Mouse (Mus musculus) bone marrow macrophage, adult 2 months (primary cell): ENCODE measurements around the gene Wdr12. TPM values are rescaled to one million over a fixed set of nuclear protein-coding genes. Genes with fewer than 3 reads are reported as not detected.
"Not testable (repeated sequence)": the region's sequence is repeated elsewhere in the genome, so short reads cannot be mapped to it uniquely, and the experiment has no call there.

Experiments
- H3K27ac ChIP-seq: 2 replicates; pipeline ENCODE4 v1.5.1; 2012; ENCODE audit warnings: low read depth, low read length; ENCODE audit not compliant: insufficient read depth
- H3K4me1 ChIP-seq: 2 replicates; pipeline ENCODE4 v1.6.1; 2012; ENCODE audit warnings: low read length; ENCODE audit not compliant: control insufficient read depth, insufficient read depth
- H3K4me3 ChIP-seq: 2 replicates; pipeline ENCODE4 v1.5.1; 2012; ENCODE audit warnings: mild to moderate bottlenecking, low read length, moderate library complexity; ENCODE audit not compliant: insufficient read depth
- CTCF ChIP-seq: IDR thresholded peaks from 2 replicates; pipeline ENCODE4 v1.5.1; 2012; ENCODE audit warnings: low read depth, mild to moderate bottlenecking, low read length, moderate library complexity
- POLR2A ChIP-seq: IDR thresholded peaks from 2 replicates; pipeline ENCODE4 v1.6.1; 2012; ENCODE audit warnings: mild to moderate bottlenecking, low read depth, low read length, borderline replicate concordance
- polyA plus RNA-seq: library from polyadenylated mRNA; stranded (reverse); fragments of >200 nt; gene quantifications from 2 replicates; pipeline ENCODE4 v1.2.4, GENCODE M21; 2012; ENCODE audit not compliant: missing spikeins, insufficient read depth, insufficient read length

Gene Wdr12
- polyA plus RNA-seq, 1 experiment: 13.1 TPM

DNA sequence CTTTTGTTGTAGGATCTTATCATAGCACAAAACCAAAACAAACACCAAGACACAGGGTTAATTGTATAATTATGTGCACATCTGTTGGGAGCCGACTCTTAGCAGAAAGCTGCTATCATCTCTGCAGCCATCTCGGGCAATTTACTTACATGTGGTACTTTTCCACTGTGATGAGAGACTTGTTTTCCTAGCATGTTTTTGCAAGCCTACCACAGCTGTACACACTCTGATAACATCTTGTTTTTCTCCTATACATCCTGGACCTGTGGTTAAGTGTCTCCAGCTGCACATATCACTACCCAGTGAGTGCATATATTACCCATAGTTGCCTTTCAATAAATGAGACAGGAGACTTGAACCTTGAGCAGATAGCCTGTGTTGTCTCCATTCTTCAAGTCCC is 23.5 kb downstream of the Wdr12 start:
- Histone ChIP-seq H3K27ac (no peak overlapping the region), H3K4me1 (no peaks in the 10 kb centered on the region), H3K4me3 (no peak overlapping the region)
- no peak for TF ChIP-seq CTCF
- no peak for TF ChIP-seq POLR2A

DNA sequence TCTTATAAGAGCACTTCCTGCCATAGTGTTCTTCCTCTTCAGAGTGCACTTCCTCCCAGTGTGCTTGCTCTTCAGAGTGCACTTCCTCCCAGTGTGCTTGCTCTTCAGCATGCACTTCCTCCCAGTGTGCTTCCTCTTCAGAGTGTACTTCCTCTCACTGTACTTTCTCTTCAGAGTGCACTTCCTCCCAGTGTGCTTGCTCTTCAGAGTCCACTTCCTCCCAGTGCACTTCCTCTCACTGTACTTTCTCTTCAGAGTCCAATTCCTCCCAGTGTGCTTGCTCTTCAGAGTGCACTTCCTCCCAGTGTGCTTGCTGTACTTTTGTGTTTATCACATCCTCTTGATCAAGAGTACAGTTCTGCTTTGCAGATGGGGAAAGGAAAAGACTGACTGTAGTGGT is 27.7 kb downstream of the Wdr12 start:
- not testable (repeated sequence) for H3K4me3 ChIP-seq, H3K4me1 ChIP-seq
- H3K27ac ChIP-seq: peak overlapping the region; percentile 48

DNA sequence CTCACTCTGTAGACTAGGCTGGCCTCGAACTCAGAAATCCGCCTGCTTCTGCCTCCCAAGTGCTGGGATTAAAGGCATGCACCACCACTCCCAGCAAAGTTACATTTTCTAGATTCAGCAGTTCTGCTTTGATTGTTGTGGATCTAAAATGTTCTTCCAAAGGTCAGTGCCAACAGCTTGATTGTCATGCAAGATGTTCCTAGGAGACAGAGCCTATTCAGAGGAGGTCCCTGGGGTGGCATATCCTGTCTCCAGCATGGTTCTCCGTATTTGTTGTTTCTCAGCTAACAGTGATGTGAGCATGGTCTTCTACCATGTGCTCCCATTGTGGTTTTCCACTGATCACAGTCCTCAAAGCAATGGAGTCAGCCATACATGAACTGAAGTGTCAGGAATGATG is 42.1 kb downstream of the Wdr12 start:
- TF ChIP-seq POLR2A (no peak), CTCF (no peak)
- Histone ChIP-seq H3K27ac (no peak overlapping the region), H3K4me3 (no peak overlapping the region), H3K4me1 (no peaks in the 10 kb centered on the region)

DNA sequence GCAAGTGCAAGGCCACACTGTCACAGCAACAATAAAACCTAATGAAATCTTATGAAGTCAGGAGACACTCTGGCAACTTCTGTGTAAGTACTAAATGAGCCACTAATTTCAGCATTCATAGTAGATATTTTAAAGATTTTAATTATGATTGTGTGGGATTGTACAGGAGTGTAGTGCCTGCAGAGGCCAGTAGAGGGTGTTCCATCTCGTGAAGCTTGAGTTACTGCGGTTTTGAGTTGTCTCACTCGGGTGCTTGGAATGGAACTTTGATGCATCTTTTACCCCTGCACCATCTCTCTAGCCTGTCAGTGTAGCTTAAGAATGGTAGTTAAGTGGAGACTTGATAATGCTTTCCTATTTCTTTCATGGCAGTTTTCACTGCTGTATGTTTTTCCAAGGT is 43.8 kb downstream of the Wdr12 start:
- no peak overlapping the region for H3K27ac ChIP-seq
- no peak for TF ChIP-seq POLR2A
- no peak for TF ChIP-seq CTCF
- no peak overlapping the region for H3K4me3 ChIP-seq
- no peaks in the 10 kb centered on the region for H3K4me1 ChIP-seq

DNA sequence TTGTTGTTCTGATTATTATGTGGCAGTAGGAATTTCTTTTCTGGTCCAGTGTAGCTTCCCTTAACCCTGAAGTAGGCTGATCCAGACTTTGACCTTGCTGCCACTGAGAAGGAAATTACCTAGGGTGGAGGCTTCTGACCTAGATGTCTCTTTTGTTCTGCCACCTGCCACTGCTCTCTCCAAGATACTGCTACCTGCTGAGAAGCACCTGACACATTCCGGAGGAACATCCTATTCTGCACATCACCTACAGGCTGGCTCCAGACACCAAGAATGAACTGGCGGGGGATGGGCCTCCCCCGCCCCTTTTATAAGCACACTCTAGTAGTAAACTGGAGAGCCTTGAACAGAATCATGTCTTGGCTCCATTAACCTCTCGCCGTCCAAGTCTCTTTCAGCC is 51.0 kb downstream of the Wdr12 start:
- H3K27ac ChIP-seq: not testable (repeated sequence)

DNA sequence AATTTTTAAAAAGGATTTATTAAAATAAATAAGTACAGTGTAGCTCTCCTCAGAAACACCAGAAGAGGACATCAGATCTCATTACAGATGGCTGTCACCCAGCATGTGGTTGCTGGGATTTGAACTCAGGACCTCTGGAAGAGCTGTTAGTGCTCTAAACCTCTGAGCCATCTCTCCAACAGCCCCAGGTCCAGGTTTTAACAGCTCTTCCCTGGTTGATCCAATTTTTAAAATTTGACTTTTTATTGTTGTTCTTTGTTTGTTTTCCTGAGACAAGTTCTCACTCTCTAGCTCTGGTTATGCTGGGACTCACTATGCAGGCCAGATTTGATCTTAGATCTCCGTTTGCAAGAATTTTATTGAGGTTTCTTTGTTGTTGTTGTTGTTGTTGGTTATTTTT is 53.9 kb downstream of the Wdr12 start:
- TF ChIP-seq CTCF (no peak), POLR2A (no peak)
- no peaks in the 10 kb centered on the region for H3K4me1 ChIP-seq
- no peak overlapping the region for H3K27ac ChIP-seq
- no peak overlapping the region for H3K4me3 ChIP-seq

More for the DNA sequence above, 51.0 kb downstream of the Wdr12 start:
- not testable (repeated sequence) for H3K4me3 ChIP-seq, H3K4me1 ChIP-seq

DNA sequence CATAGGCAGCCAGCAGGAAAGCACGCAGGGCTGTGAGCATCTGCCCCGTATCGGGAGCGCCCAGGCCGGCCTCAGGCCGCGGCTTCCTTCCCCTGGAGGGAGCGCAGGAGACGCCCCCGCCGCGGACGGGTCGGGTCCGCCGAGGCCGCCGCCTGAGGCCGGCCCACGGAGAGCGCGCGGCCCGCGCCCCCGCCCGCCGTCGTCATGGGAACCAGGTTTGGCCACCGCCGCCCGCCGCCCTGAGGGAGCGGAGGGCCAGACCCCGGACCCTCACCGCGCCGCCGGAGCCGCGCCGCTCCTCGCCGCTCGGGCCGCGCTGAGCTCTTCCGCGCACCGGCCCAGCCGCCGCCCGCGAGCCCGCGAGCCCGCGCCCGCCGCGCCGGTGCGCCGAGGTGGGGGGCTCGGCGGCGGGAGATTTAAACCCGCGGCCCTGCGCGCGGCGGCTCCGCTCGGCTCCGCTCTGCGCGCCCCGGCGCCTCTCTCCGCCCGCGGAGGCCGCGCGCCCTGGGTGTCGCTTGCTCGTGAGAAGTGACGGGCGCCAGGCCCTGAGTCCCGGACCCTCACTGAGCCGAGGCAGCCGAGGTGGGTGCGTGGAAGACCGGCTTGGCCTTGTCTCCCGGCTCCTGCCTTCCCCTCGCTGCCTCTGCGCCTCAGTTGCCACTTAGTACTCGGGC is 55.5 kb downstream of the Wdr12 start, which contains the start of gene Ica1l:
TSS of gene Ica1l (minus strand) at position 389 of the 674 bp plus-strand sequence.
- no peak within 1 kb of the TSS for H3K27ac ChIP-seq
- H3K4me3 ChIP-seq: peak within 1 kb of the TSS; percentile 87
- H3K4me1 ChIP-seq: no peaks in the 10 kb centered on the region
- no peak for TF ChIP-seq CTCF
- TF ChIP-seq POLR2A: no peak

DNA sequence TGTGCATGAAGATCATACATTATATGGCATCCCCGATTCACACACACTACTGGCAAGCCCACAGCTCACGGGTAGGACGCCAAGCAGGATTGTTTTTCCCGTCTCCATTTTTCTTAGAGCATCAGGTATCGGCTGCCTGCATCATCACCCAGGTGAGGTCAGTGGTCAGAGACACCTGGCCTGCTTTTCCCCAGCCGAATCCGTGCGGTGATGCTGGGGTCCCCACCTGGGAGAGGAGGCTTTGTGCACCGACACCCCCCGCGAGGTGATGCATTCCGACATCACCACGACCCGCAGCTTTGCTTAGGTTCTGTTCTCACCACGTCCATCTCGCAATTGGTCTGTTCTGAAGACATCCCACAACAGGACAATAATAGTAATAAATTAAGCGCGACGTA is 56.0 kb downstream of the Wdr12 start:
- H3K4me1 ChIP-seq: no peaks in the 10 kb centered on the region
- TF ChIP-seq CTCF: no peak
- no peak for TF ChIP-seq POLR2A
- no peak overlapping the region for H3K27ac ChIP-seq
- peak overlapping the region; percentile 87 for H3K4me3 ChIP-seq

DNA sequence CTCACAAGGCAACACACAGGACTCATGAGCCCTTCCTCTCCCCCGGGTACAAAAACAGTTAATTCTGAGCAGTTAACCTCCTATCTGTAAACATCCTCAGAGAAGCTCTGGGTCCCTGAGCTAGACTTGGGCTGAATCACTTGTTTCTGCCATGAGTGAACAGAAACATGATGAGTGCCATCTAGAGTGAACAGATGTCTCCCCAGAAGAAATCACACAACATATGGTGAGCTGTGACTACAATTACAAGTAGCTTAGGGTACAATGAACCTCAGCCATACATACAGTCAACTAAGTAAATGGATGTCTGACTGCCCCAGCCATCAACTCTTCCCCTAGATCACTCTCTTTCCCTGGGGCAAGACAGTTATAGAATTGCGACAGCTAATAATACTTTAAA is 63.4 kb downstream of the Wdr12 start:
- H3K27ac ChIP-seq: no peak overlapping the region
- H3K4me1 ChIP-seq: no peaks in the 10 kb centered on the region
- no peak for TF ChIP-seq CTCF
- TF ChIP-seq POLR2A: no peak
- H3K4me3 ChIP-seq: no peak overlapping the region

Other genes starting within 250 kb of the Wdr12 start
- gene Fam117b, start 185.6 kb downstream of the Wdr12 start, polyA plus RNA-seq: 29.2 and 31.6 TPM in 2 replicates
- not detected in 2 replicates for gene Ica1l, start 55.5 kb downstream of the Wdr12 start, polyA plus RNA-seq
- gene Carf, start 398 bp downstream of the Wdr12 start, polyA plus RNA-seq: 8.8 and 11.2 TPM in 2 replicates
- gene Nbeal1, start 82.0 kb upstream of the Wdr12 start, polyA plus RNA-seq: 9.1 TPM in 2 replicates
- 20.6 and 21.6 TPM in 2 replicates for gene Cyp20a1, start 244.7 kb upstream of the Wdr12 start, polyA plus RNA-seq